Mouse (Mus musculus): ENCODE measurements around the gene St8sia1.

The St8sia1 gene

DNA sequence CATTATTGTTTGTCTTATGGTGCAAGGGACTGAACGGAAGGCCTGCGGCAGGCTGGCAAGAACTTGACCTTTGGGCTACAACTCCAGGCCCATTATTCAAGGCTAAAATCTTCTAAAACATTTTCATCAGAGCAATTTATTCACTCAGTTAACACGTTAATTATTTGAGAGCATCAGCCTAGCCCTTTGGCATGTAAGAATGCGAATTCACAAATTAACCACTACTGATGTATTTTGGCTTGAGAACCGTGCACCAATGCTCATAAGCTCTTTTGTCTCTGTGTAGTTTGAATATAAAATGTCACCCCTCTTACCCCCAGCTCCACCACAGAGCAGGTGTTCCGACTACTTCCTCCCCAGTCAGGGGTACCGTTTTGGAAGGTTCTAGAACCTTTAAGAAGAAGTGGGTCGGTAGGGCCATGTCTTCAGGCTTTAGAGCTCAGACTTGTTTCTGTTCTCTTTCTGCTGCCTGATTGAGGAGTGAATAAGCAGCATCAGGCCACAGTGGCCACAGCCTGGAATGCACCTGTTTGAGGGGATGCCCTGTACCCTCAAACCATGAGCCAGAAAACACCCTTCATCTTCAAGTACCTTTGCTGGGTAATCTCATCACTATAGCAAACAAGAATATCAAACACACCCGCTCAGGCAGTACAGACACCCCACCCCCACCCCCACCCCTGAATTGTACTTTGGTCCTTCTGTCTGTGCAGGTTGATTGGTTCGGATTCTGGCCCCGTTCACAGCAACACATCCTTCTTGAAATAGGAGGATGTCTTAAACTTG, 22.5 kb downstream of the St8sia1 start:
- no peak for DNase-seq

DNA sequence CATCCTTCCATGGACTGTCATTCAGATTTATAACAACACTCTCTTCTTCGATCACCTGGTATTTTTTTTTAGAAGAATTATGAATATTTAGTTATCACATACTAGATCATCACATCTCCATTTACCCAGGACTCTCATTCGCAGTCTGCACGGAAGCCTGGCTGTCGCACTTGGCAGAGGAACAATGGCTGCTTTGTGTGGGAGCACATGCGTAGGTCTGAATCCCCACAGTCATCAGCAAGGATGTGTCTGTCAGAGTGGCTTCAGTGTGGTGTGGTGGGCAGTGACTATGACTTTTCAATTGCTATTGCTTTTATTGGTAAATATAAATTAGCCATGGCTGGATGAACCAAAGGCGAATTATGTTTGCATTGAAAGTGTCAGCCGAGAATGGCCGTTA, 23.2 kb downstream of the St8sia1 start:
- no peak for DNase-seq

DNA sequence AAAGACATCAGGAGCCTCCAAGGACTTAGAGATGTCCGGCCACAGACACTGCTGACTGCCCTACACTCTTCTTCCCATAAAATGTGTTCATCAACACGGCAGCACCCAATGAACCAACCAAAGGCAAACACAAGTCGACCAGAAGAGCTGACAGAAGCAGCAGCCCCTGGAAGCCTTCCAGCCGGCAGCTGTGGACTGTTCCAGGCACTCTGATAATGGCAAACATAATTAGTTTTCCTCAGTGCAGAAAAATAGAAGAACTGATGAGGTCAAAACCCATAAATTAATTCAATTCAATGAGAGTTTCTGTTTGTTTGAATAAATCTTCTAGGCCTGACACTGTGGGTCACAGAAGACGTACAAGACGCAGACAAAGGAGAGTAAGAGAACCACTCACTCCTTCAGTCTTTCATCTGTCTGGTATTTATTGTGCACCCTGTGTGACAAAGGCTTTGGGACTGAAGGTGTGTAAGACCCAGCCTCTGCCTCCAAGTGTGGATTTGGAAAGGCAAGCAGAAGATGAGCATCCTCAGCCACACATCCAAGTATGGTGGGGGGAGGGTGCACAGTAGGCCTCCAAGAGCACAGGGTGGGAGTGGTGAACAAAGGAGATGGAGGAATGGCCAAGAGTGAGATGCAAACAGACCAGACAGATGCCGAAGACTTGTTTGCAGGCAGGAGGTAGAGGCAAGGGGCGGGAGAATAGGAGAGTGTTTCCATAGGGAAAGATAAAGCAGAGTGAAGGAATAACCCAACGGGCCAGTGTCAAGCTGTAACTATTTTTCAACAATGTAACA, 25.5 kb downstream of the St8sia1 start:
- DNase-seq, result no peak

DNA sequence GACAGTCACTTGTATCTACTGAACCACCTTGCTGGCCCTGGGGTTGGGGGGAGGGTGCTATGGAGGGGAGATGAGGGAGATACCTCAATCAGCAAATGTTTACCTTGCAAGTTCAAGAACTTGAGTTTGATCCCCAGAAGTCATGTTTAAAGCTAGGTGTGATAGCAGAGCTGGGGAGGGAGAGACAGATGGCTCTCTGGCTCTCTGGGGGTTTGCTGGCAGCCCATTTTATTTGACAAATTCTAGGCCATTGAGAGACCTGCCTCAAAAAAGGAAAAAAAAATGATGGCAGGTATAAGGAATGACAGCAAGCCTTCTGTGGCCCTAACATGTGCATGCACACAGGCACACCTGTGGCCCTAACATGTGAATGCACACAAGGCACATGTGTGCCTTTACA, 26.2 kb downstream of the St8sia1 start:
- DNase-seq, result no peak

DNA sequence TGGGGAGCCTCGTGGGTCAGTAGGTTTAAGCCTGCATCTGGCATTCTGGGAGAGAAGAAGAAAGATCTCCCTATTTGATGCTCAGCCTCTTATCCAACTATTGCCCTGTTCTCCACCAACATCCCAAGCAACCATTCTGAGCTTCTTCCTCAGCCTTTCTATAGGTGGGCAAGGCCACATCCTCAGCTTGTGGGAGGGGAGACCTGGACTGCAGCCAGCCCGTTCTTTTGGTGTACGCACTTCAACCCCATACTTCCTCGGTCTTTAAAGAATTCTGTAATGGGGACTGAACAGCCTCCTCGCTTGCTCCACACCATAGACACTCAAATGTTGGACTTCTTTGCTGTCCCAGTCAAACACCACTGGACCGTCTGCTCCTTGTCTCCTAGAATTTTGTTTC, 31.7 kb downstream of the St8sia1 start:
- DNase-seq, result no peak

DNA sequence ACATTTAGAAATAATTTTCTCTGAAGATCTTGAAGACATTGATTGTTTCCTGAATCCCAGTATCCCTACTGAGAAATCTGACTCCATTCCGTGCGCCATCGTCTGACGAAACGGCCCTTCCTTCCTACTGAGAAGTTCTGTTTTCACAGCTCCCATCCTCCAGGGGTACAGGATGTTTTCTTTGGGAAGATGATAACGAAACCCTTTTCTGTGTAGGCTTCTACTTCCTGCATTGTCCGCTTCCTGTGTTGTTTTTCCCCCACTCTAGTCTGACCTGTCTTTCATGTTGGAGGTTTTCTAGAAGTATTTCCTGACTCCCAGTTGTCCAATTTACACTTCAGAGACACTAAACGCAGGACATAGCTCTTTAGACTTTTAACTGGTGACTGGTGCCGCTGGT, 32.1 kb downstream of the St8sia1 start:
- no peak for DNase-seq

DNA sequence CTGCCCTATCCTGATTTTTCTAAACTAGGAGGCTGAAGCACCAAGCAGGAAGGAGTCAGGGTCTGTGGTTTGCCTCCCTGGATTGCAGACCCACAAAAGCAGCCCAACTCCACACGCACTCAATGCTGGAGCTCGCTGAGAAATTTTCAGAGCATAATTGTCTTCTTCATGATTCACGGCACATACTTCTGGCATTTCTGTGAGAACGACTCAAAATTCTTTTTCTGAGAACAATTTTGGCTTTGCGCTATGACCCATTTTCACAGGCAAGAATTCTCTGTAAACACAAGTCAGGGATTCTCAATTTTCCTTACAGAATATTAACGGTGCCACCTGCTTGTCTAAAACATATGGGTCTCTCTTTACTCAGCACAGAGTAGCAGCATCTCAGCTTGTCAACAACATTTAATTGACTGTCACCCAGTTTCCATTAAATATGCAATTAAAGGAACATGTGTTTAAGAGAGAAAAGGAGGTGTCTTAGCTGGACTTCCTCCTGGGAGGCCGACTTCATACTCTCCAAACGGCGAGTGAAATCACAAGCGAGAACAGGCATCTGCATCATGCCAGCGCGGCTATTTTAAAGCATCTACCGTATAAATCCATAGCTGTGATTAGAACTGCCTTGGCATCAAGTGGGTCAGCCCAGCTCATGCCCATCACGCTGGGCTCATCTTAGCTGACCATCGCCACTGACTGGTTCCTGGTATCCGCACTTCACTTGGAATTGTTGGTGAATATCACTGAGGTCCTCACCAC, 35.5 kb downstream of the St8sia1 start:
- no peak for DNase-seq

DNA sequence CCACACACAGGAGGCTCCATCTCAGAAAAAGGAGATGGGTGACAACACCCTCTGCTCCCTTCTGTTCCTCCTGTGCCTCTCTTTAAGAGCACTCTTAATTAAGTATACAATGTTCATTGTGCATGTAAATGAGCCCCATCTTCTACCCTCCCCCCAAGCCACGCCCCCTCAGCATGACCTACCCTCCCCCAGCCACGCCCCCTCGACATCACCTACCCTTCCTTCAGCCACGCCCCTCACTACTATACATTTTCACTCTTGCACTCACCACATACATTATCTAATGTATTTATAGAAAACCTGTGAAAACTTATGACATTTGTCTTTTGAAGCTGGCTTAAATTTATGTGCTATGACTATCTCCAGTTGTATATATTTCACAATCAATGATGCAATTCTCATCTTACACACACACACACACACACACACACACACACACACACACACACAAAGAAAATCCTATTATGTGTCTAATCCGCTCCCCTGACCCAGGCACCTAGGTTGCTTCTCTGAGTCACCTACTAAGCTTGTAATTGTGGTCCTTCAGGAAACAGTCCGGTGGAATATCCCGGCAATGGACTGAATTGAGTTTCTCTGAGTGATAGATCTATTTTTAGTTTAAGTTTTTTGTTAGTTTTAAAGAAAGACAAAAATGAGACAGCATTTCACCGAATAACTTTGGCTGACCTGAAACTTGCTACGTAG, 37.2 kb downstream of the St8sia1 start:
- DNase-seq, result no peak

DNA sequence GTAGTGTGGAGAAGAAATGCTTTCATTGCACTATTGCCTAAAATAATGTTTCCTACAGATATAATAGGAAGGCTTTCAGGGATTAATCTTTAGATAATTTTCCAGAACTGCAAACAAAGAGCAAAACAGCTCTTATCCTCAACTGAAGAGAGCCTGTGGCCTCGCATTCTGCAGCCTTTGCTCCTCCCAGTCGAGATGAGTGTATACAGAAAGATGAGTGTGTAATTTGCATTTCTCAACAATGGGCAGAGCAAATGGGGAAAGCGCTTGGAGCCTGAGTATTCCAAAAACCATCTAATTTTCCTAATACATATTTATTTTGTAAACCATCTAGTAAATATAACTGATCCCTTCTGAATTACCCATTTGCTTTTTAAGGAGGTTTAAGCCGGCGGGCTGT, 38.3 kb downstream of the St8sia1 start:
- no peak for DNase-seq

DNA sequence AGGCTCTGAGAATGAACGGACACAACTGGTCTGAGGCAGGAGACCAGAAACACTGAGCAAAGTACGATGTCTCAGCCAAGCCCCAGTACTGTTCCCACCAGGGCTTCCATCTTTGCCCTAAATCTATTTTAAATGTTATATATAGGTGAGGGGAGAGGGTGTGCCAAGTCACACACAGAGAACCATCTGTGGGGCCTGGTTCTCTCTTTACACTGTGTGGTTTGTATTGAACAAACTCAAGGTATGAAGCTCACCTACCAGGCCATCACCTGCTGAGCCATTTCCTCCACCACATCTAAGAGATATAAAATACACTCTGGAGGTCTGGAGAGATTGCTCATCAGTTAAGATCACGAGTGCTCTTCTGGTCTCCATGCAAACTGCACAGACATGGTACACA, 38.9 kb downstream of the St8sia1 start:
- DNase-seq, result peak; percentile 52

DNA sequence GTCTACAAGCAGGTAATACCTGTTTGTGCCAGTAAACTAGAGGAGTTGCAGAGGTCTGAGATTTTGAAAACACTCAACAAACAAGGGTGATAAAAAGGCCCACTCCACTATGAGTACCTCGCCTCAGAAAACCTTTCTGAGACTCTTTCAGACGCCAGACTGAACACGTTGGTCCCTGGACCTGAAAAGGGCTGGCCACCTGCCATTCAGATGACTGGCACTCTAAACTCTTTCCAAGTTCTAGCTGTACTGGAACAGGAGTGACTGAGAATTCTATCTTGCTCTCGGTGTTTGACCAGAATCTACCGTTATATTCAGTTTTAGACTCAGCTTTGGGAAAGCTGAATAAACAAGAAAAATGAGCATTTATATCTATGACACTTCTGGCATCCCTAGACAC, 43.4 kb downstream of the St8sia1 start:
- DNase-seq, result peak; percentile 32

DNA sequence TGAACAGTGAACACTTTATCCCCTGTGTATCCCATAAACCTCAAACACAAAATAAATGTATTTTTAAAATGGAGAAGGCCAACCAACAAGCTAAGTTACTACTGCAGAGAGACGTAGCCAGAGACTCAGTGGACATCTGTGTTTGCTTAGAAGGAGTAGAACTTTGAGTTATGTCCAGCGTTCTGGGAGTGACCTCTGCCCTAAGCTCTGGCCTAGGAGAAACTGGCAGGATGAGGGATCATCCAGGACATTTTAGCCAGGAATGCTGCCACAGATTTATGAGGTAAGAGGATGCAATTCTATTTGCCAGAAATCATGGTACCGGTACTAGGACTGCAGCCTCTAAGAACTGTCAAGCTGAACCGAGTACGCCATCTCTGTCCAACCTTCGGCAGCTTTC, 45.6 kb downstream of the St8sia1 start:
- no peak for DNase-seq

DNA sequence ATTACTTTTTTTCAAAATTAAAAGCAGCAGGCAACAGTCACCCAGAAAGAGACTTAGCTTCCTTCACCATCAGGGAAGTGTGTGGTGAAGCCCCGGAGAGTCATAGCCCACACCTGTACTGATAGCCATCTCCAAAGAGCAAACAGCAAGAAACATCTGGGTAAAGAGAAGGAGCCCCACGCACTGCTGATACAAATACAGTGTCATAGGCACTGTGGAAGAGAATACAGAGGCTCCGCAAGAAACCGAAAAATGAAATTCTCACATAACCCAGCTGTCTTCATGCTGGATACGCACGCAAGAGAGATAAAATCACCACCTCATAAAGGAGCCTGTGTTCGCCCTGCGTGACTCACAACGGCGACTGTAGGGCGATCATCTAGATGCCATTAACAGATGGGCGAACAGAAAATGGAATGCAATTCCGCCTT, 46.8 kb downstream of the St8sia1 start:
- no peak for DNase-seq

DNA sequence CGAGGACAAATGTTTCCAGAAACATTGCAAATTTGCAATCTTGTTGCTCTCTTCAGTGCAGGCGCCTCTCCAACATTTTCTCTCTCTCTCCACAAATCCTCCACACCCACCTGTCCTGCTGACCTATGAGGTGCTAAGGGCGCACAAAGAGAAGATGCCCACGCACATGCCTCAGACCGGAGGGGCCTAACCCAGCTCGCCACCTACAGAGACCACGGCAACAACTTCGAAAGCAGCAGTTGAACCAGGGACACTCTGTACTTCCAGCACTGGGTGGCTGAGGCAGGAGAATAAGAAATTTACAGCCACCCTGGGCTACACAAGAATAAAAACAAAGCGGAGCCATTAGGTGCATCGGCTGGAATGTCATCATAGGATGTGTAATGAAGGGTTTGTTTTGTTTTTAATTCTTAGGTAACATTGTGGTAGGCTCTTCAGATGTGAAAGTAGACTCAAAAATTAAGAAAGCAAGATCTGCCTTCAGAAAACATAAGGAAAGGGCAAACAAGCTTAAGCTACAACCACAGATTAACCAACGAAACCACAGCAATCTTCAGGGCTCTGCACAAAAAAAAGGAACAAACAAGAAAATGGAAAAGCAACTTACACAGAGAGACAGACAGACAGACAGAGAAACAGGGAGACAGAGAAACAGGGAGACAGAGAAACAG, 47.8 kb downstream of the St8sia1 start:
- no peak for DNase-seq

DNA sequence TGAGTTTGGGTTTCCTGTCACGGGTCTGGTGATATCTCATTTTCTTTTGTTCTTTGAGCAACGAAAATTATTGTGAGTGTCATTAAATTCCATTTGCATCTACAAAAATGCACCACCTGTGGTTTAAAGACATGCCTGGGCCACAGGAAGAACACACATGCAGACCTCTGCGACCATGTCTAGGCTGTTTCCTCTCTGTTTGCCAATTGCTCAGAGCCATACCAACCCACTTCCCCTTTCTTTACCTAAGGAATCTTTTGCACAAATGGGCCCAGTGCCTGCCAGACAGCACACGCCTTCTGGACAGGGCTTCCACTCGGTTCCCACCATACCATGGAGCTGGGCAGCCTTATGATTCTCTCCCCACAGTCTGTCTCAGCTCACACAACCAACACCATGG, 48.8 kb downstream of the St8sia1 start:
- no peak for DNase-seq

DNA sequence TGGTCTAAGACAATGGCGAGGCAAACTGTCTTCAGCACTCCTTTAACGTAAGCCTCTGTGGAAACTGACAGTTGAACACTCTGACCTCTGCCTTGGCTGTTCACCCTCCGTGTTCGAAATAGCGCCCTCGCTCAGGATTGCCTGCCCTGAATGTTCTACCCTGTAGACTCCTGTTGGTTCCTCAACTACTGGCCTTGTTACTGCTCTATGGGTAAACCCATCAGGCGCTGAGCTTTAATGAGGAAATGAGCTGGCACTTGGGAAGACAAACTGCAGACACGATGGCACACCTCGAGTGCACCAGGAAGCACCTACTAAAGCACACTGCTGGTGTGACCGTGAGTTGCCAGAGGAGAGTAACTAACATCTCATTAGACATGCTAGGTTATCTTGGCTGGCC, 49.6 kb downstream of the St8sia1 start:
- no peak for DNase-seq

DNA sequence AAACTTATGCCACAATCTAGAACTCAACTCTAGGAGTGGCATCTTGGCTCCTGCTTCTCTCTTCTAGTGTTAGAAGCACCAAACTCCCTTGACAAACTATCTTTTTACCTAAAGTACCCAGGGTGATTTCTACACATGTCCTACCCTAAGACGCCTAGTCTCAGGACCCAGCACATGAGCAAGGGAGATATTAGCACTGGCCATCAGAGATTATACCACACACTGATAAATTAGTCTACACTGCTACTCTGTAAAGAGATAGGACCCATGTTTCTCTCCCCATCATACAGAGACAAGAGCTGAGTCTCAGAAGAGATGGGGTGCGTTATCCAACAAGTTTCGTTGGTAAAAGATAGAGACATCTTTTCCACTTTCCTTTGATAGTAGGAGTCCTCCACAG, 53.0 kb downstream of the St8sia1 start:
- DNase-seq, result no peak

DNA sequence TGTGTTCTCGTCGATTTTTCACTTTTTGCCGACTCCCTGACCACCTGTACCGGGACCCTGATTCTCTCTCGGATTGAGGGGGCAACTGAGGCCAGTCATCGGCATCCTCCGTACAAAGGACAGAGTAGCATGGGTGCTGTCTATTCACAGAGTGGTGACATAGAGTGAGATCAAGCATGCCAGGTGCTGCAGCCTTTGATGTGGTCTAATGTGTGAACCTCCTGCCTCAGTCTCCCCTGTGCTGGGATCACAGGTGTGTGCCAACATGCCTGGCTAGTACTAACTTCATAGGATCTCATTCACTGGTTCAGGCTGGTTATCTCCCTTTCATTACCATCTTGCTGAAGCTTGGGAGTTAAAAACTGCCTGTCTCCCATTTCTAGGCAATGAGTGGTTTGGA, 53.5 kb downstream of the St8sia1 start:
- DNase-seq, result no peak

DNA sequence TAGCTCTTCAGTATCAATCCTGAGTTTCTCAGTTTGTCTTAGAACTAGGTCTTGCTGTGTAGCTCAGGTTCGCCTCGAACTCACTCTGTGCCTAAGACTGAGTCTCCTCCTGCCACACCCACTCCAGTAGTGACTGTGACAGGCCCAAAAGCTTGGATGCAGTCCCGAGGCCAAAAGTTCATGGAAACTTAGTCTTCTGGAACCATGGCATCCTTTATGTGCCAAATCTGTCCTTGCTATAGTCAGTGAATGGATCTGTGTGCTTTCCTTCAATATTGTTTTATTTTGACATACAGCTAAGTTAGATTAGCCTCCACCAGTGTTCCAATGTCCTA, 54.5 kb downstream of the St8sia1 start:
- no peak for DNase-seq

DNA sequence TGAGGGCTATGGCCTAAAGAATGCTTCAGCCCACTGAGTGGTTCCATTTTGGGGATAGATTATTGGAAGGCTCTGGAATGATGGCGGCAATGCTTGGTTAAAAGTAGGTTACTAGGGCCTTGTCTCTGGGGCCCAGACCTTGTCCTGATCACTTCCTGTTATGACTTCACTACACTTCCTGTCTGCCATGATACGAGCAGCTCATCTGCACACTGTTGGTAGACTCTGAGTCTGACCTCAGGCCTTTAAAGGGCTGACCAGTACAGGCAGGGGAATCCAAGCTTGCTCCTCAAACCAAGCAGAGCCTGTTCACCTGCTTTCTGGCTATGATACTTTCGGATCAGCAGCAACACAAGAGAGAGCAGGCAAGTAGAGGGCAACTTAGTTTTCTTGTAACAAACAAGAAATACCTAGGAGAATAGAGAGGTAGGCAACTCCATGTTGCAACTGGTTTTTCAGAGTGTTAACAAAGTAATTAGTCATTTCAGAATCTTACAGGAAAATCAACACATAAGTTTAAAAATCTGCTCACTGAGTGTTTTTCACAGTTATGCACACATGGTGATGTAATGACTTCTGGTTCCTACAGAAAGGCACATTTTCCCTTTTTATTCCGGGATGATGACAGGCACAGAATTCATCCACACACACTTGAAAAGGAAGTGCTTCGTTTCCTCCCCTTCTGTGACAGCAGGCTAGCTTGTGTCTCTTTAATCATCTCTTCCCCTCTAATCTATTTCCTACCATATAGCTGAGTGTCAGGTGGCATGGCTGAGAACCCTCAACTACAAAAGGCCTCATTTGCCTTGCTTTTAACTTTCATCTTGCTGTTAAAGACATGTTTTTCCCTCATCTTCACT, 55.1 kb downstream of the St8sia1 start:
- DNase-seq, result no peak

DNA sequence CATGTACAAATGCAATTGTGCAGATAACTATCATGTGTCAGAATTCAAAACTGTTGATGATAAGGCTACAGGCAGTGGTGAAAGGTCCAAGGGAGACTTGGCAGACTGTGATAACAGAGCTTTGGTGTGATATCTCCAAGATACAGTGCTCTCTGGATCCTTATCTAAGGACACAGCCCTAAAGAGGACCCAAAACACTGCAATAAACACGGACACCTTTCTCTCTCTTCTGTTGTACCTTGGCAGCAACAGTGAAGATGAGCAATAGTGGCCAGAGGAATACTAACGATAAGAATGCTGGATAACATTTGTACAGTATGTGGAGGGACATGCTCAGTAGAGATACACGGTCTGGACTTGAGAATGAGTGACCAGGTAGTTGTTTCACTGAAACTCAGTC, 55.8 kb downstream of the St8sia1 start:
- no peak for DNase-seq

DNA sequence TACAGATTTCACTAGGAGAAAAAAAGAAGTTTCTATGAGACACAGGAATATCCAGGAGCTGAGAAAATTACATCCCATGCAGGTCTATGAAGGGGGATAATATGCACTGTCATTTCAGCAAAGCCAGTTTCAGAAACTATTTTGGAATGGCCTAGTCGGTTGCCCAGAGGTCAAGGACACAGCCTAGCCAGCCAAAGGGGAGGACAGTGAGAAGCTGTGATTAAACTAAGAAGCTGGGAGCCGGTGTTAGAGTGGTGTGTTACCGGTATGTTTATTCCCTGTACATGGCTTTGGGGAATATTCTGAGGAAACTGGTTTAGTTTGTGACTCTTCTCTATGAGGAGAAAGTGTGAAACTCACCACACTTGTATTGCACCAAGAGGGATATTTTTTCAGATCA, 68.9 kb downstream of the St8sia1 start:
- no peak for DNase-seq

Data from cerebellum, adult 11 months (tissue).